Mouse (Mus musculus): ENCODE measurements around the gene Bbs4.

GRCm38 (mm10) chr9:59337889-59338288, 15.4 kb downstream of the Bbs4 start:
- no peak for TF ChIP-seq POLR2A (IDR thresholded peaks at IDR 0.05; ENCODE audit: borderline replicate concordance, insufficient read depth, low read length)
- no peak for TF ChIP-seq CTCF (IDR thresholded peaks at IDR 0.05; ENCODE audit: borderline replicate concordance, insufficient read depth, low read depth, low read length)
